Mouse (Mus musculus) skeletal muscle tissue, adult 2 months (tissue): ENCODE results near the gene Actr3.

Source experiments
- DNase-seq: peaks from one replicate; pipeline ENCODE4 v3.0.0-alpha.2; 2012; ENCODE audit warnings: low read depth, low spot score

The Actr3 gene

DNA sequence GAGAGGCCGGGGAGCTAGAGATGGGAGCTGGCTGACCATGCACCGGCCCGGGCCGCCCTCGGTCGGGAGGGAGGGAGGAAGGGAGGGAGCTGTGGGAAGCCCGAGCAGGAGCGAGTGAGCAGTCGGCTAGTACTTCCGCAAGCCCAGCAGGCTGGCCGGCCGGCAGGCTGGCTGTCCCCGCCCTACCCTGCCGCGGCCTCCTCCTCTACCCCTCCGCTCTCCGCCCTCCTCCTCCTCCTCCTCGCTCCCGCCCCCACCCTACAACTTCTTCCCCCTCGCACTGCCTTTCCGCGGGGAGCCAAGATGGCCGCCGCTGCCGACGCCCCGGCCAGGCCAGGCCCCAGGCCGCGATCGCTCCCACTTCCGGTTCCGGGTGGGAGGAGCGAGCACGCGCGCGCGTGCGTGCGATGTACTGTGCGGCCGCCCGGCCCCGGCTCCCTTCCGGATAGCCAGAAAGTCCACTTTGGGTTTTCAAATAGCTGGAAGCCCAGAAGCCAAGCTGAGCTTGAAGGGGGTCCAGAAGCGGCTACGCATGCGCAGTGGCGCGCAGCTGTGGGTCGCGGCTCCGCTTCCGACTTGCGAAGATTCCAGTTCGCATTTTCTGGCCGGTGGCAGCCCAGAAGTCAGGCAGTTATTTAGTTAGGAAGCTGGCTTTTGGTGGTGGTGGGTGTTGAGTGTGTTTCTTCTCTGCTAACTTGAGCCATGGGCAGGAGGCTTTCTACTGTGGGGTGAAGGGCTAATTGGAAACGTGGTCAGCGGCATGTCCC is at the start of gene Actr3:
Actr3 (minus strand) TSS at position 359 of the 767 bp plus-strand sequence.
- peak; percentile 100 for DNase-seq

DNA sequence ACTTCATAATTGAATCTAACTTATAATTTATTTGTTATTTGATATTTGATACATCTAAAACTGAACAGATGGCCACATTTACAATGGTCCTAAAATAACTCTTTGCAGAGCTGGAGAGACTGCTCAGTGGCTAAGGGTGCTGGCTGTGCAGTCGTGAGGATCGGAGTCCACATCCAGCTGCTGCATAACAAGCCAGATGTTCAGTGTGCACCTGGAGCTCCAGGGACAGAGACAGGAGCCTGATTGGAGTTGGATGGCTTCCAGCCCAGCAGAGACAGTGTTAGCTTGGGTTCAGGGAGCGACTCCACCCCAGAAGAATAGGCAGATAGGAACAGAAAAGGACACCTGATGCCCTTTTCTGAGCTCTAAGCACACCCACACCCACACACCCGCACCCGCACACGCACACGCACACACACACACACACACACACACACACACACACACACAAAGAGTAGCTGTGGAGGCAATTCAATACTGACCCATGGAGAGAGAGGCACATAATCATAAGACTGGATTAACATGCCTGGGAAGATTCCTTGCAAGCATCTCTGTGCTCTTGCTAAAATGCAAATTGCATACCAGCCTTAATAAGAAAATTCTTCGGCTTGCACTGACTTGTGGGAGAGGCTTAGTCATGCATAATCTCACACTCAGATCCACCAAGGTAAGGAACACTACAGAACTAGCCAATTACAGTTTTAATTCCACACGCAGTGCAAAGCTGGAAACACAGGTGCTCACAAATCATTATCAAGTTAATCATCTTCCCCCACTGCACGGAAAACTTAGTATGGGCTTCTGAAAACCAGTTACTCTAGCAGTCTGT is 47.1 kb upstream of the Actr3 start:
- no peak for DNase-seq

- no peak for DNase-seq
Measured at GRCm38 (mm10) chr1:125481842-125482241, 46.3 kb upstream of the Actr3 start.

DNA sequence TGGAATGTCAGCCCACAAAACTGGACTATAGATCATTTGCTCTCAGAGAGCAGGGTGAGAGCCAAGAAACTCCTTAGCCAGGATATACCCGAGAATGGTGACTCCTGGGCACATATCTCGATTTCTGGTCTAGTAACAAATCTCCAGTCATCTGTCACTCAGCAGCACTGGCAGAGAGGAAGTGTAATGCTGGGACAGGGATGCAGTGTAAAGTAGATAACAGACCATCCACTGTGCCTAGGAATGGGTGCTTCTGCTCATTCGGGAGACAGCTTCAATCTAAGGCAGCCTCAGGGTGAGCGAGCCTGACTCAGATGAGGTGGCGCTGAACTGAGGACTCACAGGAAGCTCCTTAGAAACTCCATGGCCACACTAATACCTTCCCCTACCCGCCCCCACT is 43.1 kb upstream of the Actr3 start:
- DNase-seq = no peak

DNA sequence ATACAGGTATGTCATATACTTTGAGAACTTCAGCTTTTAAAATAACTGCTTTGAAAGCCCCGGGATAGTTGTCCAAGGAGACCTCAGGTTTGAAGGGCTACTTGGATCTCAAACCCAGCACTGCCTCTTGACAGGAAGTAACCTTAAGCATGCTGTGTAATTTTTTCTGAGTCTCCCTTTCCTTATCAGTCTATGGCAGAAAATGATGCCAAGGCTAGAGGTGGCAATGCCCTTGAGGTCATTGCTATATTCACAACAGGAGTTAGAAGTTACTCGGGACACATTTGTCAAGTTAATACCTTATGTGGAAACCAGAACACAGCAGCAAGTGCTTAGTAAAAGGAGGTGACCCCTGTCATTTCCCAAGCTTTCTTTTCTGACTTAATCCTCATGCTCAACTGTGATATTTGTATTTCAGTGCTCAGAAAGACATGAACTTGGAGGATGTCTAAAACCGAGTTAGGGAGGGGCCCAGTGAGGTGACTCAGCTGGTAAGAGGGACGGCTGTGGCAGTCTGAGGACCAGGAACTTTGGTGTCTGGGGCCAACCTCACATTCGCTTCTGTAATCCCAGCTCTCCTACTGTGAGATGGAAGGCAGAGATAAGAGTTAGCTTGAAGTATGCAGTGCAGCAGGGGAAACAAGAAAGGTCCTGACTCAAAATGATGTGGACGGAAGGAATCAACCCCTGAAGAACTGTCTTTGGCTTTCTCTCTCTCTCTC is 40.6 kb upstream of the Actr3 start:
- no peak for DNase-seq

- no peak for DNase-seq
Measured at GRCm38 (mm10) chr1:125473866-125474265, 38.3 kb upstream of the Actr3 start.

DNA sequence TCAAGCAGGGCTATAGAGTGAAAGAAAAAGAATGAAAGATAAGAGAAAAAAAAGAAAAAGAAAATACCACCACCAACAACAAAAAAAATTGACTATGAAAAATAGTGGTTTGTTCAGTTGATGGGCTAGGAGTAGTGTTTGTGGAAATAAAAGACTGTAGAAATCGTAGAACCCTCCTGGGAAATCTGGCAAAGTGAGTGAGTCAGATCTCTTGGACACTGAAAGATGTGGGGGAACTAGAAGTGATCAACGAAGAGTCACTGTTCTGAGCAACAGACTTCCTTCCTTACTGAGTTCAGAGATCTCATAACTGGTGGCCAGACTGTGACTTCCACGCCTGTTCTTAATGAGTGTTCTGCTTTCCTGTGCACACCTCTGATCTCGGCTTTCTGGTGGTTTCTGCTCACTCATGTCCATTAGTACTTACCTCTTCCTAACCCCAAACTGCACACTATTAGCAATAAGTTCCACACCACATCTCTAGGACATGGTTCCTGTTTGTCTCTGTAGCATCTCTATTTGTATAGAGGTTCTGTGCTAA is 37.7 kb upstream of the Actr3 start:
- peak; percentile 48 for DNase-seq

GRCm38 (mm10) chr1:125470805-125471648 is 35.5 kb upstream of the Actr3 start:
- DNase-seq = peak; percentile 34

- DNase-seq = no peak
Measured at GRCm38 (mm10) chr1:125467936-125468335, 32.4 kb upstream of the Actr3 start.

DNA sequence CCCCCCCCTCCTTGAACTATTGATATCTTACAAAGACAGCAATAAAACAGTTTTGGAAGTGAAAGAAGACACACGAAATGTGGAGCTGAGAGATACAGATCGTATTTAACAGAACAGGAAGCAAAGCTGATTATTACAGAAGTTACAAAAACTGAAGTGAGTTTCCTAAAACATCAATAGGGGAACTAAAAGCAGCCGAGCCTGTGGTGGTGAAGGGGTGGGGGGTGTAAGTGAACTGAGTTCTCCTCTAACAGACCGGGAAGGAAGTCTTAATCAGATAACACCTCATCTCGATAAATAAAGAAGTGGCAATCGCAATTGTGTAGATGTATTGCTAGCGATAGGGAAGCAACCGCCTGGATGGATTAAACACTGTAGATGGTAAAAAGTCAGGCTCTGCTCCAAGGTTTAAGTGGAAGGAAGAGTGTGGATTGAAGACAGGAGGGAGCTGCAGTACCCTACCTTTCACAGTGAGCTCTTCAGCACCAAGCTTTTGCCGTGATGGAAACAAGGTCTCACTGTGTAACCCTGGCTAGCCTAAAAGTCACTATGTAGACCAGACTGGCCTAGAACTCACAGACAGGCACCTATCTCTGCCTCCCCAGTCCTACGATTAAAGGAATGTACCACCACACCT is 31.2 kb upstream of the Actr3 start:
- peak; percentile 35 for DNase-seq

DNA sequence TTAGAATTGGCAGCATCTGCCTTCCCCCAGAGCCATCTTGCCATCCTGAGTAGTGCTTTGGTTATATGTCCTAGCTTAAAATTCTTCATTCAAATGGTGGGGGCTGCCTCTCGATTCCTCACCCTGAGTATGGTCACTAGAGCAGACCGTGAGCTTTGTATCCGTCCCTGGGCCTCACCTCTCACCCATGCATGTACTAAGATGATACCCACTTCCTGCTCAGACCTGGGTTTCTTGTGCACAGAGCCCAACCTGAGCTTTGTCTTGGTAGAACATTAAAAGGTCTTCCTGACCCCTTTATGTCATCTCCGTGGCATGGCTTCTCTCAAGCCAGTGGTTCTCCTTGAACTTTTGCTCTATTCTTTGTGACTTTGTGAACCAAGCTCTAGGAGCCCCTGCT is 28.5 kb upstream of the Actr3 start:
- no peak for DNase-seq

DNA sequence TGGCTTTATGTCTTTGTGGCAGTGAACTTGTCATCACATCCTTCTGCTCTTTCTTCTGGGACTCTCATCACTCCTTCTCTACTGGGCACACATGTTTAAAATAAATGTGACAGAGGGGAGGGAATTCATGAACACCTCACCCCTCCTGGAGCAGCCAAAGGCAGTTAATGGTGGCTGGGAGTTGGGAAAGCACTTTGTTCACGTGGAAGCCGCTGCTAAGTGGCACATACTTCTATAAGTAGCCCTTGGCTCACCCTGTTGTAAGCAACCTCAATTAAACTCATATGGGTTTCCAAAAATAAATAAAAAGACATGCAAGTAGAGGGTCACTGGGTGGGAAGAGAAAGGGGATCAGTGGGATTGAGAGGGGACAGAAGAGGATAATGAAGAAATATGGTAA is 27.8 kb upstream of the Actr3 start:
- no peak for DNase-seq

DNA sequence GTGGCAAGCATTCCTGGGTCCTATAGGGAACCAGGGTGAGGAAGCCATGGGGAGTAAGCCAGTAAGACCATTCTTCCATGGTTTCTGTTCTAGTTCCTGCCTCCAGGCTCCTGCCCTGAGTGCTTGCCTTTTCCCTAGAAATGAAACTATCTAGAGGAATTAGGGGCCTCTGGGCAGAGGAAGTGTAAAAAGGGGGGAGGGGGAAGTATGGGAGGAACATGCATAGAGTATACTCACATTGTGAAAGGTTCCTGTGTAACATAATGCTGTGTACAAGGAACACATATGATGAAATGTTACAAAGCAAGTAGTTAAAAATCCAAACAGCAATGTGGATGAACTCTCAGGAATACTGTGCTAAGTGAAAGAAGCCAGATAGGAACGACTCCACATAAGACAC is 27.4 kb upstream of the Actr3 start:
- no peak for DNase-seq

DNA sequence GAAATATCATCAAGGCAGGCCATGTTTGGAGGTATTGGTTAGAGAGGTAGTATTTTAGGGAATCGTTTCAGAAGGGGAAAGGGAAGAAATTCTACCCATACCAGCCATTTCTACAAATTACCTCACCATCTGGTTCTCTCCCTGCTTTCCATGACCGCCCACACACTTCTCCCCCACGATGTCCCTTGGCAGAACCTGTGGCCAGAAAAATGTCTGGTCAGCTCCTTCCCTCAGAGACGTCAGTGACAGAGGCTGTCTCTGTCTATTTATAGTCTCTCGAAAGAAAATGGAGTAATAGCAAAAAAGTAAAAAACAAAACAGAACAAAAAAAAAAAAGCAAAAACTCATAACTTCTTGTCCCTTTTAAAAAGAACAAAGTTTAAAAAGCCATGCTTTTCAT is 23.0 kb upstream of the Actr3 start:
- DNase-seq = peak; percentile 42

- DNase-seq = no peak
Measured at GRCm38 (mm10) chr1:125455128-125455527, 19.6 kb upstream of the Actr3 start.

DNA sequence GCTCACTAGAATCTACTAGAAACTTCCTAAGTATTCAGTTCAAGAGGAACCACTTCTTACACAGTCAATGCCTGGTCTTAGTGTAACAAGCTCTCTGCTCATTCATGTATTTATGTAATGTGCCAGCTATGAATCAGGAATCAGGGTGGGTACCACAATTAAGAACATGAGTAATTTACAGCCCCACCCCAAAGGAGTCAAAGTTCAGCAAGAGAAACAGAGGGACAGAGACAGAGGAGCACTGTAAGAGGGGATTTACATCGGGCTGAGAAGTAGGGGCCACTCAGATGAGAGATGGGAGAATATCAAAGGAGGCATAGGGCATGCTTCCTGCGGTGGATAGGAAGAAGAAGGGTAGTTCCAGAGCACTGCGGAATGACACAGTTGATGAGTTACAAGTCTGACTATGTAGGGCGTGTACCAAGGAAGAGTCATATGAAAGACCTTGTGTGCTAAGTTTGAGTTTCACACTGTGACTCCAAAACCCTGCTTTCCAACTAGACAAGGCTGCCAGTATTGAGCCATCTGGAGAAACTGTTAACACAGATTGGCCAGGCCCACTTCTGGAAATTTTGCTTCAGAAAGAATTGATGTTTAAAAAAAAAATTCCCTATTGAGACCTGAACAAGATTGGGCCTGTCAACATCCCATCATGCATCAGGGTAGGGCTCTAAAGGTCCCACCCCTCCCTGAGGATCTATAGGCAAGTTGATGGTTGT is 14.9 kb upstream of the Actr3 start:
- DNase-seq = no peak

GRCm38 (mm10) chr1:125447926-125448325 is 12.4 kb upstream of the Actr3 start:
- DNase-seq = no peak

DNA sequence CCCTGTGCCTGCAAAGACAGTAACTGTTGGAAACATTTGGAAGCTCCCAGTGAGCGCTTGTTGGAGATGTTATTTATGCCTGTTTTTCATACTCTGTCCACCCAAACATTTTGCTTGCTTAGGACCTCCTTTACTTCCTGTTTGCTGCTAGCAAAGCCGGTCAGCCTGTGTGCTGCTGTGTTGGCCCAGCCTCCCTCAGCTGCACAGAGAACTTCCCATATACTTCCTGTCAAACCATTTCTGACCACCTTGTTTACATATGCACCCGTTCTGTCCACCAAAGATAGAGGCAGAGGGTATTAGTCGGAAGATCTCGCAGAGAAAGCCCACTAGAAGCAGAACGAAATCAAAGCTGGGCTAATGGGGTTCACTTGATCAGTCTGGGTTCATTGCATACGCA is 6.2 kb upstream of the Actr3 start:
- peak; percentile 35 for DNase-seq

DNA sequence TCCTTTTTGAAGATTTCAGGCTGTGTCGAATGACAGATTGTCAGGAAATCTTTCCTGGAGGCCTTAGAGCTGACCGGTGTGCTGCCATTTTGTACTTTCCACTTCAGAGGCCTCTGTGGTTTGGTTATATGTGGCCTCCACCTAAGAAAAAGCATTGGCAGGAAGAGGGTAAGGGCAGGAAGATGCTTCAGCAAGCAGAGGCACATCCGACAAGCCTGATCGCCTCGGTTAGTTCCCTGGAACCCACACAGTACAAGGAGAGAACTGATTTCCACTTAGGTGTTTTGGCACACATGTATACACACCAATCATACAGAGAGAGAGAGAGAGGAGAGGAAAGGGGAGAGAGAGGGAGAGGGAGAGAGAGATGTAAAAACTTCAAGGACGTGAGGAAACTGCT is 5.7 kb upstream of the Actr3 start:
- DNase-seq = no peak

DNA sequence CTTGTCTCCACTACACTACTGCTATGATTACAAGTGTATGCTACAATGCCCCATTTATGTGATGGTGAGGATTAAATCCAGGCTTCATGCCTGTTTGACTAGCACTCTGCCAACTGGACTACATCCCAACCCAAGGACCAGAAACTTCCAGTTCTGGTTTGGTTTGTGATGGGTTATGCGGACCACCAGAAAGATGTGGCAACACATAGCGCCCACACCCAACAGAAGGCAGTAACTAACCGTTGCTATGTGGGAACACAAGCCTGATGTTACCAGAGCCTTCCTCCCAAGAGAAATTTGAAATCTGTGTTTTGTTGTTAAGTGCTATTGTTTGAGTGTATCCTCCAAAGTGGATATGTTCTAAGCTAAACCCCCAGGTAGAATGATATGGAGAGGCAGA is 4.0 kb upstream of the Actr3 start:
- no peak for DNase-seq
